ENCODE assay signal across 13 mouse cellular contexts in genomic region chr19:53727277-53727676, GRCm38 (mm10). TPM values are rescaled to one million over a fixed set of nuclear protein-coding genes. Genes with fewer than 3 reads are reported as not detected.
DNase-seq lines count a peak whose midpoint lies in the region; ATAC-seq and TF ChIP-seq lines count a peak whose summit lies in the region.
"Had no signal": no experiment of that assay in that cellular context is flagged by ENCODE, and none has a peak within 500 bp of the region (broad histone marks: within the 10 kb centered on the region; RNA-seq: fewer than 3 reads in every experiment).

No protein-coding gene starts in this region.

- no peaks in the 10 kb centered on the region for H3K9me3 ChIP-seq in heart, embryonic 16.5 days (replicated peaks; ENCODE audit: control insufficient read depth, low read length)
- no peaks in the 10 kb centered on the region for H3K9me3 ChIP-seq in ES-E14 (ENCODE audit: control insufficient read depth, insufficient read depth, low read depth, low read length)
- H3K9me3 ChIP-seq in embryonic facial prominence, embryonic 15.5 days (replicated peaks): no peaks in the 10 kb centered on the region
- H3K9me3 ChIP-seq: forebrain, embryonic 10.5 days had no signal

- peak overlapping the region; percentile 74 for H3K27ac ChIP-seq in heart, embryonic 16.5 days (ENCODE audit: low read length)
- no peak overlapping the region for H3K27ac ChIP-seq in ES-E14 (ENCODE audit: insufficient read depth, low read depth, low read length, poor library complexity, severe bottlenecking)
- H3K27ac ChIP-seq in embryonic facial prominence, embryonic 15.5 days (replicated peaks): no peak overlapping the region
- H3K27ac ChIP-seq: forebrain, embryonic 10.5 days; kidney, postnatal 0 days had no signal

- 55% methylated on average over 4 of the region's 4 CpGs for WGBS in heart, embryonic 16.5 days
- WGBS in embryonic facial prominence, embryonic 15.5 days: 58% methylated on average over 4 of the region's 4 CpGs

- H3K36me3 ChIP-seq in heart, embryonic 16.5 days (ENCODE audit: control insufficient read depth, insufficient read depth): no peaks in the 10 kb centered on the region
- H3K36me3 ChIP-seq in ES-E14 (ENCODE audit: control insufficient read depth, insufficient read depth, low read length, poor library complexity, severe bottlenecking): no peaks in the 10 kb centered on the region
- no peaks in the 10 kb centered on the region for H3K36me3 ChIP-seq in embryonic facial prominence, embryonic 15.5 days
- H3K36me3 ChIP-seq: forebrain, embryonic 10.5 days had no signal

- H3K4me1 ChIP-seq in heart, embryonic 16.5 days (ENCODE audit: control insufficient read depth, insufficient read depth, low read length): peaks cover 67% of the 10 kb centered on the region
- peaks cover 11 to 16% of the 10 kb centered on the region in 2 experiments; a peak in 2 of 4 replicates for H3K4me1 ChIP-seq in ES-E14 (ENCODE audit: control insufficient read depth in 2 of 2, insufficient read depth in 2 of 2, low read length in 2 of 2, poor library complexity in 1 of 2)
- peaks cover 21% of the 10 kb centered on the region for H3K4me1 ChIP-seq in embryonic facial prominence, embryonic 15.5 days

- no peaks in the 10 kb centered on the region for H3K27me3 ChIP-seq in heart, embryonic 16.5 days (ENCODE audit: control insufficient read depth, insufficient read depth, low read length)
- H3K27me3 ChIP-seq in embryonic facial prominence, embryonic 15.5 days: no peaks in the 10 kb centered on the region

- ATAC-seq in heart, embryonic 16.5 days (replicated peaks; ENCODE audit: extremely low read depth, insufficient read depth, low FRiP score): no peak
- ATAC-seq in embryonic facial prominence, embryonic 15.5 days (ENCODE audit: insufficient number of reproducible peaks, low FRiP score, low TSS enrichment, low read depth): 0 out of 2 replicates have a peak, but pooled peaks have one; percentile 34
- ATAC-seq: CD4-positive, CD25-positive, alpha-beta regulatory T cell, adult 4 months had no signal

- in situ Hi-C loops in ES-E14 (cut with MboI; ENCODE audit: low sequenced_read_pairs in 2 of 2, unreplicated experiment in 2 of 2): no loop called here

- peak overlapping the region; percentile 41; the same call in 1 of the 2 replicates for H3K9ac ChIP-seq in heart, embryonic 16.5 days (ENCODE audit: low read length)
- peak overlapping the region; percentile 16; the same call in 1 of the 2 replicates for H3K9ac ChIP-seq in ES-E14 (ENCODE audit: insufficient read depth, low read depth, low read length, poor library complexity, severe bottlenecking)
- no peak overlapping the region for H3K9ac ChIP-seq in embryonic facial prominence, embryonic 15.5 days

- H3K4me3 ChIP-seq in heart, embryonic 16.5 days (ENCODE audit: low read length): no peak overlapping the region
- H3K4me3 ChIP-seq in ES-E14 (ENCODE audit: insufficient read depth in 1 of 2, low read depth in 1 of 2, low read length in 2 of 2, poor library complexity in 1 of 2, severe bottlenecking in 1 of 2): peak overlapping the region in 1 of 2 experiments; percentile 27; a peak in 2 of 4 replicates
- no peak overlapping the region for H3K4me3 ChIP-seq in embryonic facial prominence, embryonic 15.5 days (replicated peaks)
- H3K4me3 ChIP-seq: forebrain, embryonic 10.5 days had no signal

- DNase-seq in heart, adult 9 months (ENCODE audit: low spot score in 2 of 2): no peak
- DNase-seq in ES-E14 (ENCODE audit: low read depth, low spot score): peak; percentile 76
- peak; percentile 10 for DNase-seq in lung, postnatal 25 days (ENCODE audit: low spot score)
- no peak for DNase-seq in neural tube, embryonic 10.5 days (ENCODE audit: extremely low spot score, low spot score)
- DNase-seq in spleen, postnatal 14 days (ENCODE audit: low spot score in 2 of 2): no peak
- DNase-seq: adrenal gland, postnatal 10 days; cerebellum, adult 8-10 months; right cerebral cortex, adult 18-20 months had no signal

- H3K4me2 ChIP-seq in heart, embryonic 16.5 days (ENCODE audit: low read depth, low read length): no peak overlapping the region
- H3K4me2 ChIP-seq in embryonic facial prominence, embryonic 15.5 days (replicated peaks): no peak overlapping the region

TF ChIP-seq in ES-E14, 5 proteins besides CTCF, POLR2A, EP300 and RAD21:
- TF ChIP-seq ZC3H11A (IDR thresholded peaks at IDR 0.05; ENCODE audit: borderline replicate concordance, low read depth, low read length) (no peak), MAFK (IDR thresholded peaks at IDR 0.05; ENCODE audit: insufficient read depth, low read depth, low read length) (peak; percentile 79)

RNA-seq across cellular contexts. Expression of gene Rbm20, which starts 50.2 kb away (rescaled TPM):
- polyA plus RNA-seq in heart, embryonic 16.5 days (2015; fragmentation: Nextera tagmentation; extraction: Ambion mirVana): 48.1 and 50.7 TPM in 2 replicates
- 1.4 and 2.5 TPM in 2 replicates for total RNA-seq in ES-E14 (2012; rRNA removed)
- polyA plus RNA-seq in embryonic facial prominence, embryonic 15.5 days (2015; fragmentation: Nextera tagmentation; extraction: Ambion mirVana): 5.5 and 6.2 TPM in 2 replicates

Comparison
In these comparisons a context has a peak if more than half of its experiments do, and no peak if none do; other contexts are left out.
1. DNase-seq: peak in ES-E14 (single experiment) and lung, postnatal 25 days (single experiment); none in heart, adult 9 months (0 of 2), neural tube, embryonic 10.5 days (single experiment) and spleen, postnatal 14 days (0 of 2).